Mouse (Mus musculus) heart, adult 9 months (tissue): ENCODE data around the gene Avpi1.

Source experiments
- DNase-seq, 2 experiments: peaks; one replicate each; pipeline ENCODE4 v3.0.0; 2022; ENCODE audit warnings: low spot score in 2 of 2

Avpi1 gene

GRCm38 (mm10) chr19:42144541-42145167, 15.8 kb upstream of the Avpi1 start:
- peak; percentile 62 to 84 for DNase-seq

- DNase-seq, result no peak
Observed at GRCm38 (mm10) chr19:42144067-42144466, 15.2 kb upstream of the Avpi1 start.

GRCm38 (mm10) chr19:42142757-42143156, 13.9 kb upstream of the Avpi1 start:
- DNase-seq, result no peak

- DNase-seq, result no peak
Observed at GRCm38 (mm10) chr19:42141998-42142397, 13.1 kb upstream of the Avpi1 start.

GRCm38 (mm10) chr19:42139724-42140517, 11.1 kb upstream of the Avpi1 start:
- no peak for DNase-seq

- DNase-seq, result no peak
Observed at GRCm38 (mm10) chr19:42138517-42139285, 9.8 kb upstream of the Avpi1 start.

- no peak for DNase-seq
Observed at GRCm38 (mm10) chr19:42137167-42137672, 8.4 kb upstream of the Avpi1 start.

- DNase-seq, result no peak
Observed at GRCm38 (mm10) chr19:42136126-42136525, 7.3 kb upstream of the Avpi1 start.

GRCm38 (mm10) chr19:42135070-42135469, 6.2 kb upstream of the Avpi1 start:
- no peak for DNase-seq

- no peak for DNase-seq
Observed at GRCm38 (mm10) chr19:42131101-42131500, 2.2 kb upstream of the Avpi1 start.

- DNase-seq, result no peak
Observed at GRCm38 (mm10) chr19:42130294-42130606, 1.4 kb upstream of the Avpi1 start.

GRCm38 (mm10) chr19:42129509-42130293, 842 bp upstream of the Avpi1 start:
- no peak for DNase-seq

GRCm38 (mm10) chr19:42128052-42128740, 663 bp downstream of the Avpi1 start:
- DNase-seq, result no peak

- DNase-seq, result no peak
Observed at GRCm38 (mm10) chr19:42127024-42127423, 1.8 kb downstream of the Avpi1 start.

GRCm38 (mm10) chr19:42126219-42126605, 2.6 kb downstream of the Avpi1 start:
- DNase-seq, result no peak

GRCm38 (mm10) chr19:42125501-42126218, 3.2 kb downstream of the Avpi1 start:
- DNase-seq, result no peak

GRCm38 (mm10) chr19:42124684-42125083, 4.2 kb downstream of the Avpi1 start:
- DNase-seq, result no peak

- DNase-seq, result no peak
Observed at GRCm38 (mm10) chr19:42120451-42120850, 8.4 kb downstream of the Avpi1 start.

- no peak for DNase-seq
Observed at GRCm38 (mm10) chr19:42118596-42118995, 10.3 kb downstream of the Avpi1 start.

GRCm38 (mm10) chr19:42118142-42118541, 10.7 kb downstream of the Avpi1 start:
- no peak for DNase-seq
